Mouse (Mus musculus) heart, postnatal 14 days (tissue): ENCODE measurements at regions not wholly inside any gene's neighbourhood (a gene's known extent, or its start where the extent isn't known, plus 50 kb on each side); places are given as distances from the start of the nearest gene placed in this dataset.
A peak's percentile ranks its signal among the peaks of the same experiment; 100 is the strongest.

ENCODE experiments used
- DNase-seq, 2 experiments: peaks; one replicate each; pipeline ENCODE4 v3.0.0; 2021 to 2022
- intact Hi-C: fragments of 180-260 bp; cut with DNase I; formaldehyde crosslinking; loops from one replicate; pipeline ENCODE4 v1.15.1; 2025

- intact Hi-C loops = loop anchor here (2.0 kb wide), 1 partner anchor 128 kb away; no protein-coding TSS in a partner anchor
- peak; percentile 57 to 71 for DNase-seq
These were observed 104.3 kb downstream of the Fam168b start for GRCm38 (mm10) chr1:34738386-34739067.

GRCm38 (mm10) chr1:34739621-34740020, 103.2 kb downstream of the Fam168b start:
- intact Hi-C loops = loop anchor here (2.0 kb wide), 1 partner anchor 127 kb away; no protein-coding TSS in a partner anchor
- no peak for DNase-seq

GRCm38 (mm10) chr1:34740891-34741290, 102.0 kb downstream of the Fam168b start:
- DNase-seq = no peak
- intact Hi-C loops = no loop called here

GRCm38 (mm10) chr1:34742234-34742633, 100.6 kb downstream of the Fam168b start:
- DNase-seq = no peak
- intact Hi-C loops = no loop called here

- DNase-seq = no peak
- intact Hi-C loops = no loop called here
These were observed 97.0 kb downstream of the Fam168b start for GRCm38 (mm10) chr1:34745881-34746280.

- intact Hi-C loops = no loop called here
- no peak for DNase-seq
These were observed 93.5 kb downstream of the Fam168b start for GRCm38 (mm10) chr1:34749161-34750040.

GRCm38 (mm10) chr1:34750061-34751054, 92.5 kb downstream of the Fam168b start:
- intact Hi-C loops = no loop called here
- DNase-seq = no peak

- intact Hi-C loops = no loop called here
These were observed 91.7 kb downstream of the Fam168b start for GRCm38 (mm10) chr1:34751128-34751527.

GRCm38 (mm10) chr1:34753581-34753980, 89.3 kb downstream of the Fam168b start:
- intact Hi-C loops = no loop called here
- DNase-seq = no peak

More at GRCm38 (mm10) chr1:34751128-34751527, 91.7 kb downstream of the Fam168b start:
- DNase-seq = no peak

- intact Hi-C loops = no loop called here
These were observed 82.3 kb downstream of the Fam168b start for GRCm38 (mm10) chr1:34760547-34760946.

GRCm38 (mm10) chr1:34761436-34761835, 81.4 kb downstream of the Fam168b start:
- DNase-seq = no peak
- intact Hi-C loops = no loop called here

More at GRCm38 (mm10) chr1:34760547-34760946, 82.3 kb downstream of the Fam168b start:
- no peak for DNase-seq

GRCm38 (mm10) chr1:34761870-34762269, 81.0 kb downstream of the Fam168b start:
- intact Hi-C loops = no loop called here
- DNase-seq = no peak
